Mouse (Mus musculus): ENCODE measurements around the gene Lurap1. TPM values are rescaled to one million over a fixed set of nuclear protein-coding genes. Genes with fewer than 3 reads are reported as not detected.

Gene Lurap1
- polyA plus RNA-seq, 1 experiment from 2014 or later = 2.4 TPM

- DNase-seq (ENCODE audit: low spot score) (no peak), ATAC-seq (ENCODE audit: insufficient number of reproducible peaks, low FRiP score, low TSS enrichment, low read depth) (no peak)
- H3K9ac ChIP-seq (ENCODE audit: low read length) = no peak overlapping the region
- no peak overlapping the region for H3K27ac ChIP-seq (replicated peaks; ENCODE audit: low read depth, low read length)
- no peaks in the 10 kb centered on the region for H3K9me3 ChIP-seq (ENCODE audit: control insufficient read depth, low read length)
- 80% methylated on average over 7 of the region's 7 CpGs for WGBS
- no peaks in the 10 kb centered on the region for H3K36me3 ChIP-seq (ENCODE audit: control insufficient read depth, insufficient read depth, low read length)
- no peak overlapping the region for H3K4me3 ChIP-seq (ENCODE audit: low read depth, low read length)
- H3K4me1 ChIP-seq (ENCODE audit: control insufficient read depth, insufficient read depth, low read length) = peaks cover 9% of the 10 kb centered on the region; the same call in 1 of the 2 replicates
- H3K4me2 ChIP-seq (ENCODE audit: low read depth, severe bottlenecking) = no peak overlapping the region
- peaks cover 7% of the 10 kb centered on the region; the same call in 1 of the 2 replicates for H3K27me3 ChIP-seq (ENCODE audit: control insufficient read depth, insufficient read depth, low read length)
Observed at GRCm38 (mm10) chr4:116140801-116141574, 10.2 kb downstream of the Lurap1 start.

- ATAC-seq (ENCODE audit: insufficient number of reproducible peaks, low FRiP score, low TSS enrichment, low read depth) = no peak
- Histone ChIP-seq H3K27ac (replicated peaks; ENCODE audit: low read depth, low read length) (no peak overlapping the region), H3K9me3 (ENCODE audit: control insufficient read depth, low read length) (no peaks in the 10 kb centered on the region), H3K4me1 (ENCODE audit: control insufficient read depth, insufficient read depth, low read length) (no peaks in the 10 kb centered on the region), H3K9ac (ENCODE audit: low read length) (no peak overlapping the region), H3K4me3 (ENCODE audit: low read depth, low read length) (no peak overlapping the region), H3K4me2 (ENCODE audit: low read depth, severe bottlenecking) (no peak overlapping the region), H3K36me3 (ENCODE audit: control insufficient read depth, insufficient read depth, low read length) (no peaks in the 10 kb centered on the region), H3K27me3 (ENCODE audit: control insufficient read depth, insufficient read depth, low read length) (no peaks in the 10 kb centered on the region)
- DNase-seq (ENCODE audit: low spot score) = no peak
- WGBS = 47% methylated on average over 13 of the region's 13 CpGs
Observed at GRCm38 (mm10) chr4:116137421-116137996, 13.6 kb downstream of the Lurap1 start.

GRCm38 (mm10) chr4:116134990-116135389 lies 16.1 kb downstream of the Lurap1 start:
- Histone ChIP-seq H3K4me1 (ENCODE audit: control insufficient read depth, insufficient read depth, low read length) (no peaks in the 10 kb centered on the region), H3K36me3 (ENCODE audit: control insufficient read depth, insufficient read depth, low read length) (no peaks in the 10 kb centered on the region), H3K9ac (ENCODE audit: low read length) (no peak overlapping the region), H3K4me3 (ENCODE audit: low read depth, low read length) (no peak overlapping the region), H3K27me3 (ENCODE audit: control insufficient read depth, insufficient read depth, low read length) (no peaks in the 10 kb centered on the region), H3K27ac (replicated peaks; ENCODE audit: low read depth, low read length) (no peak overlapping the region), H3K4me2 (ENCODE audit: low read depth, severe bottlenecking) (no peak overlapping the region), H3K9me3 (ENCODE audit: control insufficient read depth, low read length) (no peaks in the 10 kb centered on the region)
- 34% methylated on average over 2 of the region's 2 CpGs for WGBS
- no peak for DNase-seq (ENCODE audit: low spot score)
- no peak for ATAC-seq (ENCODE audit: insufficient number of reproducible peaks, low FRiP score, low TSS enrichment, low read depth)

GRCm38 (mm10) chr4:116133126-116133525 lies 18.0 kb downstream of the Lurap1 start:
- no peak overlapping the region for H3K4me3 ChIP-seq (ENCODE audit: low read depth, low read length)
- H3K4me2 ChIP-seq (ENCODE audit: low read depth, severe bottlenecking) = no peak overlapping the region
- H3K27me3 ChIP-seq (ENCODE audit: control insufficient read depth, insufficient read depth, low read length) = no peaks in the 10 kb centered on the region
- H3K9ac ChIP-seq (ENCODE audit: low read length) = no peak overlapping the region
- no peaks in the 10 kb centered on the region for H3K36me3 ChIP-seq (ENCODE audit: control insufficient read depth, insufficient read depth, low read length)
- ATAC-seq (ENCODE audit: insufficient number of reproducible peaks, low FRiP score, low TSS enrichment, low read depth) (no peak), DNase-seq (ENCODE audit: low spot score) (no peak)
- no peak overlapping the region for H3K27ac ChIP-seq (replicated peaks; ENCODE audit: low read depth, low read length)
- no peaks in the 10 kb centered on the region for H3K4me1 ChIP-seq (ENCODE audit: control insufficient read depth, insufficient read depth, low read length)
- WGBS = 92% methylated on average over 4 of the region's 4 CpGs
- no peaks in the 10 kb centered on the region for H3K9me3 ChIP-seq (ENCODE audit: control insufficient read depth, low read length)

GRCm38 (mm10) chr4:116127956-116128355 lies 23.2 kb downstream of the Lurap1 start:
- DNase-seq (ENCODE audit: low spot score) (no peak), ATAC-seq (ENCODE audit: insufficient number of reproducible peaks, low FRiP score, low TSS enrichment, low read depth) (no peak)
- WGBS = 85% methylated on average over 6 of the region's 6 CpGs
- Histone ChIP-seq H3K27me3 (ENCODE audit: control insufficient read depth, insufficient read depth, low read length) (no peaks in the 10 kb centered on the region), H3K4me3 (ENCODE audit: low read depth, low read length) (no peak overlapping the region), H3K9me3 (ENCODE audit: control insufficient read depth, low read length) (no peaks in the 10 kb centered on the region), H3K4me1 (ENCODE audit: control insufficient read depth, insufficient read depth, low read length) (peaks cover 5% of the 10 kb centered on the region; the same call in 1 of the 2 replicates), H3K9ac (ENCODE audit: low read length) (no peak overlapping the region), H3K4me2 (ENCODE audit: low read depth, severe bottlenecking) (no peak overlapping the region), H3K27ac (replicated peaks; ENCODE audit: low read depth, low read length) (no peak overlapping the region), H3K36me3 (ENCODE audit: control insufficient read depth, insufficient read depth, low read length) (no peaks in the 10 kb centered on the region)

GRCm38 (mm10) chr4:116125803-116126386 lies 25.2 kb downstream of the Lurap1 start:
- Histone ChIP-seq H3K4me2 (ENCODE audit: low read depth, severe bottlenecking) (no peak overlapping the region), H3K4me3 (ENCODE audit: low read depth, low read length) (no peak overlapping the region), H3K36me3 (ENCODE audit: control insufficient read depth, insufficient read depth, low read length) (no peaks in the 10 kb centered on the region), H3K27me3 (ENCODE audit: control insufficient read depth, insufficient read depth, low read length) (no peaks in the 10 kb centered on the region), H3K9ac (ENCODE audit: low read length) (no peak overlapping the region), H3K4me1 (ENCODE audit: control insufficient read depth, insufficient read depth, low read length) (peaks cover 8% of the 10 kb centered on the region; the same call in 1 of the 2 replicates), H3K27ac (replicated peaks; ENCODE audit: low read depth, low read length) (no peak overlapping the region), H3K9me3 (ENCODE audit: control insufficient read depth, low read length) (no peaks in the 10 kb centered on the region)
- ATAC-seq (ENCODE audit: insufficient number of reproducible peaks, low FRiP score, low TSS enrichment, low read depth) (no peak), DNase-seq (ENCODE audit: low spot score) (no peak)
- 93% methylated on average over 4 of the region's 4 CpGs for WGBS

- Histone ChIP-seq H3K9me3 (ENCODE audit: control insufficient read depth, low read length) (no peaks in the 10 kb centered on the region), H3K27ac (replicated peaks; ENCODE audit: low read depth, low read length) (peak within 1 kb of the TSS; percentile 36; the same call in 1 of the 2 replicates), H3K9ac (ENCODE audit: low read length) (peak within 1 kb of the TSS; percentile 65), H3K4me1 (ENCODE audit: control insufficient read depth, insufficient read depth, low read length) (peaks cover 8% of the 10 kb centered on the region; the same call in 1 of the 2 replicates), H3K4me2 (ENCODE audit: low read depth, severe bottlenecking) (peak within 1 kb of the TSS; percentile 62), H3K27me3 (ENCODE audit: control insufficient read depth, insufficient read depth, low read length) (no peaks in the 10 kb centered on the region), H3K4me3 (ENCODE audit: low read depth, low read length) (peak within 1 kb of the TSS; percentile 46), H3K36me3 (ENCODE audit: control insufficient read depth, insufficient read depth, low read length) (peaks cover 3% of the 10 kb centered on the region; the same call in 1 of the 2 replicates)
- DNase-seq (ENCODE audit: low spot score) = peak; percentile 93
- 2% methylated on average over 24 of the region's 24 CpGs for WGBS
- ATAC-seq (ENCODE audit: insufficient number of reproducible peaks, low FRiP score, low TSS enrichment, low read depth) = peak; percentile 98
Observed at GRCm38 (mm10) chr4:116123602-116124519, 27.3 kb downstream of the Lurap1 start, which contains the start of the genes Rad54l and Pomgnt1. Gene Rad54l (minus strand): TSS chr4:116123690. Gene Pomgnt1 (plus strand): TSS chr4:116123840.

All from limb, embryonic 11.5 days (tissue).